Mouse (Mus musculus) cerebellum, postnatal 36 days (tissue): Measurements from ENCODE around the gene Cerkl.

Experiments
- DNase-seq, 2 experiments: peaks; one replicate each; pipeline ENCODE4 v3.0.0; 2021 to 2022; ENCODE audit warnings: mixed read lengths in 2 of 2

The Cerkl gene

DNA sequence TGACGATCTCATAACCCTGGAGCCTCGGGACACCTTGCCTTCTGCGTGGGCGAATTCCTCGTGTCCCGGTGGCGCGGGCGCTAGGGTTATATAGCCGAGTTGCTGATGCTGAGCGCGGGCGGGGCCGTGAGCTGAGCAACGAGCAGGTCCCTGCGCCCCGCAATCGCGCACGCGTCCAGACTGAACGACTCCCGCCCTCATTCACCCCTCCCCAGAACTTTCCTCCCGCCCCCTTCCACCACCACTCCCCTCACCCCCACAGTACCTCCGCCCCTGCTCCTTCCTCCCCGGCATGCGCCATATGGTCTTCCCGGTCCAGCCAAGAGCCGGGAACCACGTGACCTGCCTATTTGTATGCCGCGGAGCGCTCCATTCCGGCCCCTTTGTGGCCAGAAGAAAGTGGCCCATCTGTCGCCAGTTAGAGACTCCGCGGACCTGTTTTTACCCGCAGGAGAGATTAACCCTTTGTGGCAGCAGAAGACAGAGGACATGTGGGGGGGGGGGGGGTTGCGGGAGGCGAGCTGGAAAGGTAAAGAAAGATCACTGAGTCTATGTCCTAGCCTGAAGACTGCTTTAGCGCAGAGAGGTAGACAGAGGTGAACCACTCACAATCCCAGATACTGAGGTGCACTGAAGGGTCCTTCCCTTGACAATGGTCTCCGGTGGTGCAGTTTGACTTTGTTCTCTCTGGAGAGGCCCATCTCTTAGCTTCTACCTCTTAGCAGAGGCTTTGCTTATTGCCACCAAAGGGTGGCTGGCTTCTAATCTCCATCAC, at the start of gene Cerkl, which contains the start of gene Neurod1:
Cerkl (minus strand) TSS at position 211 of the 775 bp plus-strand sequence.
Neurod1 (minus strand) TSS at position 177 of the 775 bp plus-strand sequence.
- peak; percentile 98 for DNase-seq

- DNase-seq = peak; percentile 87 to 88
Measured at GRCm38 (mm10) chr2:79498990-79499755, 42.6 kb upstream of the Cerkl start.

- DNase-seq = no peak
Measured at GRCm38 (mm10) chr2:79485127-79485526, 28.5 kb upstream of the Cerkl start.

DNA sequence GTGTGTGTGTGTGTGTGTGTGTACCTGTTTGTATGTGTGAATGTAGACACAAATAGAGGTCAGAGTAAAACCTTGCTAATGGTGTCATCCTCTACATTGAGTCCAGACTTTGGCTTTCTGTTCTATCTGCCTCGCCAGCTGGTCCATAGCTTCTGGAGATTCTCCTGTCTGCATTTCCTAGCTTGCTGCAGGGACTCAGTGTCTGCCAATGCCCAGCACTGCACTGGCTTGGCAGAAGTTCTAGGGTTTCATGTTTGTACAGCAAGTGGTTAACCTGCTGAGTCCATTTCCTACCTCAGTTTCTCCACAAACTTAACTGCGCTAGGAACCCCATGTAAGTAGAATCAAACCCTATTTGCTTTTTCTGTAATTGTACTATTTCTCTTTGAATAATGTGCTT, 25.9 kb upstream of the Cerkl start:
- peak; percentile 57 to 65 for DNase-seq

DNA sequence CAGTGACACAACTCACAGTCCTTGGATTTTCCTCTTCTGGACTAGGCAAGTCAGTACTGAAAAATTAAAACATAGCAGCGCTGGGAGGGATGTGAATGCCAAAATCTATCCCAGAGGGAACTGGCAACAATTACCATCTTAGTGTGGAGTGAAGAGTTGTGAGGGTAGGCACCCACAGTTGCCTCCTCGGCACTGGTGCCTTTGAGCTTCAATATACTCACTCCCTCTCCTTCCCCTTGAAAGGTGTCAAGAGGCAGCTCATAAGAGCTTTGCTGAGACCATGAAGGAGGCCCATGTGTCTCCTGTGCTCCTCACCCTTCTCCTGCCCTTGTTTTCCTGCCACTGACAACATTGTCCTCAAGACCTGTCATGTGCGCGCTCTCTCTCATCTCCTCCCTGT, 5.8 kb upstream of the Cerkl start:
- DNase-seq = peak in 1 of 2 experiments; percentile 32

GRCm38 (mm10) chr2:79461861-79462260, 5.3 kb upstream of the Cerkl start:
- peak; percentile 74 to 83 for DNase-seq

DNA sequence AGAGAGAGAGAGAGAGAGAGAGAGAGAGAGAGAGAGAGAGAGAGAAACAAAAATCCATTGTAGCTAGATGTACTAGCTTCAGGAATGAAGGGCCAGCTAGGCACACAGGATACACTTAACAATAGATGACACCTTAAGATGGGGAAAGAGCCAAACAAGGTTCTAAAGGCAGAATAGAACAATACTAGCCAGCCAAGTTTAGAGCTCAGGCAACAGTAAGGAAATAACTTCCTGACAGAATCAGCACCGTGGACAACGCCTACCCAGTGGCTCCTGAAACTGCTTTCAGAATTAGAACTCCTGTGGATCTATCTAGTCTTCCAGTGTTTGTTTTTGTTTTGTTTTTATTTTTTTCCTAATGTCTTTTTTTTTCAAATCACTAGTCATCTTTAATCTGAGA, 4.0 kb upstream of the Cerkl start:
- DNase-seq = no peak

DNA sequence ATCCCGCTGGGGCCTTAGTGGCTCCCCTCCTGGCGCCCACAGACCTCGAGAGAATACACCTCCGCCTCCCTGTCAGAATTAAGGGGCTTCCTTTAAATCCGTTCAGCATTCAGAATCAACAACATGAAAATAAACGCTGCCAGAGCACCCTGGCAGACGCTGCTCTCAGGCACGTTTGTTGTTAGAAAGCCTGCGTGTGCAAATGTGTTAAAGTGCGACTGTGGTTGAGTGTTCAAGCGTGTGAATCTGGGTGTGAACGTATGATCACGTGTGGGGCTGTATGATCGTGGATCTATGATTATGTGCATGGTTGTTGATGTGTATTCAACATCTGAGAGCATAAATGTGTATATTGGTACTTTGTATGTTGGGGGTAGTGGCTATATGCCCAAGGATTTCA, 3.5 kb upstream of the Cerkl start:
- peak in 1 of 2 experiments; percentile 54 for DNase-seq

GRCm38 (mm10) chr2:79459061-79460045, 2.8 kb upstream of the Cerkl start:
- DNase-seq = peak; percentile 67 to 77

GRCm38 (mm10) chr2:79457932-79458331, 1.3 kb upstream of the Cerkl start:
- DNase-seq = no peak

DNA sequence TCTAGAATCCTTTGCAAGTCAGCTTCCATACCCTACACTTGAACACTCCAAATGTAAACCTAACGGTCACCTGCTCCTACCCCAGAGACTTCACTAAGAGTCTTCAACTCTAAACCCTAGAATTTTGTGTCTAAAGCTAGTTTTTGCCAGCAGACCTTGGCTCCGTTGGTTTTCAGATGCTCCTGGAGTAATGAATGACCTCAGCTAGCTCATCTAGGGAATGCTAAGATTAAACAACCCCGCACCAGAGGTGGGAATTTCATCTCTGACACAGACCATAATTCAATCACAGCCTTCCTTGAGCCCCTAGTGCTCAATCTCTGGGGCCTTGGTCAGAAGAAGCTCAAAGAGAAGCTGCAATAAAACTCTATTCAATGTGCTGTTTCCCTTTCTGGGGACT, 849 bp upstream of the Cerkl start:
- peak in 1 of 2 experiments; percentile 53 for DNase-seq

GRCm38 (mm10) chr2:79455646-79456045, 939 bp downstream of the Cerkl start:
- DNase-seq = peak; percentile 40 to 44

DNA sequence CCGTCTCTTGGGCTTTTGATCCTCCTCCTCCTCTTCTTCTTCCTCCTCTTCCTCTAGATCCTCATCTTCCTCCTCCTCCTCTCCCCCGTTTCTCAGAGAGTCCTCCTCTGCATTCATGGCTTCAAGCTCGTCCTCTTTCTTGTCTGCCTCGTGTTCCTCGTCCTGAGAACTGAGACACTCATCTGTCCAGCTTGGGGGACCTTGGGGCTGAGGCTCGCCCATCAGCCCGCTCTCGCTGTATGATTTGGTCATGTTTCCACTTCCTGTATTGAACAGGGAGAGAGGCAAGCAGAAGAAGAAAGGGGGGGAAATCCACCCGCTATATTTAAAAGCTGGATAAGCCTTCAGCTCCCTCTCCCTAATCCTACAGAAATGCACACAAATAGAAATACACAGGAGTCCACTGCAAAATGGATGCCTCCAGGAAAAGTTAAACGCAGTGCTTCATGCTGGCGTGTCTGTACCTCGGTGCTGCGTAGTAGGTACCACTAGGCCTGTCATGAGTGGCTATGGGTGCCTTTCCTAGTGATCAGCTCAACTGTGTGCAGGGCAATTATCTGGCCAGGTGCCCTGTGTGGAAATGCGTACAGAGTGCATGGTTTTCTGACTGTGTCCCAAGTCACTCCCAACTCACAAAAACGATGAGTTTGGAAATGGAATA, 1.7 kb downstream of the Cerkl start:
- DNase-seq = peak; percentile 84 to 85

DNA sequence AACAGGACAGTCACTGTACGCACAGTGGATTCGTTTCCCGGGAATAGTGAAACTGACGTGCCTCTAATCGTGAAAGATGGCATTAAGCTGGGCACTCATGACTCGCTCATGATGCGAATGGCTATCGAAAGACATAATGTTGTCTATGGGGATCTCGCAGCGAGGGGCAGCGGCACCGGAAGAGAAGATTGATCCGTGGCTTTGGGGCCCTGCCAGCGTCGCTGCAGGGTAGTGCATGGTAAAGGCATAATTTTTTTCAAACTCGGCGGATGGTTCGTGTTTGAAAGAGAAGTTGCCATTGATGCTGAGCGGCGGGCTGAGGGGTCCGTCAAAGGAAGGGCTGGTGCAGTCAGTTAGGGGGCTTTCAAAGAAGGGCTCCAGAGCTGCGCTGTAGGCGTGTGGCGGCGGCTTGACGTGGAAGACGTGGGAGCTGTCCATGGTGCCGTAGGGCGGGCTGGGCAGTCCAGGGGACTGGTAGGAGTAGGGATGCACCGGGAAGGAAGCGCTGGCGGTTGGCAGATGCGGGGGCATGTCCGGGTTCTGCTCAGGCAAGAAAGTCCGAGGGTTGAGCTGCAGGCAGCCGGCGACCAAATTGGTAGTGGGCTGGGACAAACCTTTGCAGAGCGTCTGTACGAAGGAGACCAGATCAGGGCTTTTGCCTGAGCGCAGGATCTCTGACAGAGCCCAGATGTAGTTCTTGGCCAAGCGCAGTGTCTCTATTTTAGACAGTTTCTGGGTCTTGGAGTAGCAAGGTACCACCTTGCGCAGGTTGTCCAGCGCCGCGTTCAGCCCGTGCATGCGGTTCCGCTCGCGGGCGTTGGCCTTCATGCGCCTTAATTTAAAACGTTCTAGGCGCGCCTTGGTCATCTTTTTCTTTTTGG, 2.4 kb downstream of the Cerkl start:
- DNase-seq = peak; percentile 73 to 80

- no peak for DNase-seq
Measured at GRCm38 (mm10) chr2:79451438-79451837, 5.1 kb downstream of the Cerkl start.

- no peak for DNase-seq
Measured at GRCm38 (mm10) chr2:79450684-79451394, 5.7 kb downstream of the Cerkl start.

DNA sequence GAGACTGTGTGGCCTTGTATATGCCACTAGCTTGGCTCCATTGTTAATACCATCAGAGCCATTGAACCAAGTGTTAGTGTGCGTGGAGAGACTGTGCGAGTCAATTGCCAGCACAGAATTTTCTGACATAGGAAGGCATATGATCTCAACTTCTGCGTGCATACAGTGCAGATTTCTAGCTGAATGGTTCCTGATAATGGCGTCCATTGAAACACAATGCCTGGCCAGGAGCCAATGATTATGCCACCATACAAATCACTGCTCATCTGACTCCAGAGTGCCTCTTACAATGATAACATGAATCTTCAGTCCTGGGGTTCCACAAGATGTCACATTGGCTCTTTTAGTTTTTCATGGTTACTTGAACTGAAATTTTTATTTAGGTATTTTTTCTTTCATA, 7.2 kb downstream of the Cerkl start:
- peak; percentile 51 to 70 for DNase-seq

GRCm38 (mm10) chr2:79447198-79447597, 9.4 kb downstream of the Cerkl start:
- no peak for DNase-seq

- peak in 1 of 2 experiments; percentile 43 for DNase-seq
Measured at GRCm38 (mm10) chr2:79443861-79444620, 12.5 kb downstream of the Cerkl start.
